Mouse (Mus musculus) lung, postnatal 0 days (tissue): Measurements from ENCODE around the gene Ifit1.

Experiments used
- CTCF ChIP-seq: IDR thresholded peaks from 2 replicates; pipeline ENCODE4 v1.5.1; 2016; ENCODE audit warnings: antibody characterized with exemption, mild to moderate bottlenecking
- EP300 ChIP-seq: IDR thresholded peaks from 2 replicates; pipeline ENCODE4 v1.6.1; 2016; ENCODE audit warnings: antibody characterized with exemption, mild to moderate bottlenecking, control low read depth

- TF ChIP-seq EP300: no peak
- no peak for TF ChIP-seq CTCF
Observed at GRCm38 (mm10) chr19:34598341-34598740, 42.3 kb upstream of the Ifit1 start.
